Mouse (Mus musculus) hindbrain, embryonic 10.5 days (tissue): Measurements from ENCODE around the gene Rprml. TPM values are rescaled to one million over a fixed set of nuclear protein-coding genes. Genes with fewer than 3 reads are reported as not detected.
"Not testable (repeated sequence)": the region's sequence is repeated elsewhere in the genome, so short reads cannot be mapped to it uniquely, and the experiment has no call there.

Experiments used
- DNase-seq: peaks from one replicate; pipeline ENCODE4 v3.0.0-alpha.2; 2017; ENCODE audit warnings: low spot score
- H3K27ac ChIP-seq: fragments of 300-500 bp; sonication (generic); 2 replicates; pipeline ENCODE4 v1.5.1; 2016; ENCODE audit warnings: mild to moderate bottlenecking, moderate library complexity
- H3K27me3 ChIP-seq: fragments of 300-500 bp; sonication (generic); 2 replicates; pipeline ENCODE4 v1.6.1; 2016; ENCODE audit warnings: mild to moderate bottlenecking; ENCODE audit not compliant: poor library complexity, insufficient read depth, severe bottlenecking
- H3K36me3 ChIP-seq: fragments of 300-500 bp; sonication (generic); 2 replicates; pipeline ENCODE4 v1.6.1; 2016; ENCODE audit warnings: mild to moderate bottlenecking, moderate library complexity
- H3K4me1 ChIP-seq: fragments of 300-500 bp; sonication (generic); replicated peaks from 2 replicates; pipeline ENCODE4 v1.6.1; 2016; ENCODE audit warnings: mild to moderate bottlenecking
- H3K4me3 ChIP-seq: fragments of 300-500 bp; sonication (generic); 2 replicates; pipeline ENCODE4 v1.5.1; 2016; ENCODE audit warnings: mild to moderate bottlenecking, moderate library complexity
- H3K9me3 ChIP-seq: fragments of 300-500 bp; sonication (generic); 2 replicates; pipeline ENCODE4 v1.6.1; 2016; ENCODE audit warnings: mild to moderate bottlenecking, moderate library complexity
- WGBS: fragments of 180-500 bp; shearing (Covaris S2); methylation state at CpG from one replicate; pipeline ENCODE4 v1.1.7; 2016; 5-methylcytosine and 5-hydroxymethylcytosine counted together
- polyA plus RNA-seq: library from polyadenylated mRNA; unstranded; fragments of >200 nt; fragmentation: Nextera tagmentation; extraction: Ambion mirVana; gene quantifications from 2 replicates; pipeline ENCODE4 v1.2.1, GENCODE M21; 2016

Gene Rprml
- polyA plus RNA-seq, 1 experiment from 2014 or later, result not detected

DNA sequence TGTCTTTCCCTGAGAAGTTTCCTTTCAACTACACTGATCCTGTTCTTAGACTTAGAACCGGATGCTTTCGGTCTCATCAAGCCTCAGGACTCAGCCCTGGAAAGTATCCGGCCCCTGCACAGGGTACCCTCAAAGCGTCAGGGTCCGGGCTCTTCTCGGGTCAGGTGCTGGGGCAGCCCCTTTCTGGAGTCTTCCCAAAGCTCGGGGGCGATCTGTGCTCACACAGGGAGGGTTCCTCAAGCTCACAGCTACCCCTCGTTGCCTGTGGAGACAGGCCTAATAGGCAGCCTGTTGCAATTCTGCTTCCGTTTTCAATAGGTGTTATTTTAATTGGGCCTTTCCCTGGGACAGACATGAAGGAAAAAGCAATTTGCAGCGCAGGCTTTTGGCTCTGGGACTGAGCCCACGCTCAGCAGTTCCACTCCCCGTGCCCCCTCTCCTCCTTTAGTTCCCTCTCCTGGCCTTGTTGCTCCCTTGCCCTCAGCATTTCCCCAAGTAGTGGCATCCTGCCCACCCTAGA lies 17.6 kb downstream of the Rprml start:
- Histone ChIP-seq H3K27ac (no peak overlapping the region), H3K9me3 (no peaks in the 10 kb centered on the region), H3K4me3 (no peak overlapping the region), H3K36me3 (no peaks in the 10 kb centered on the region), H3K4me1 (peaks cover 23% of the 10 kb centered on the region), H3K27me3 (0 out of 2 replicates have a peak, but pooled peaks cover 23% of the 10 kb centered on the region)
- WGBS, result 65% methylated on average over 13 of the region's 13 CpGs
- no peak for DNase-seq

DNA sequence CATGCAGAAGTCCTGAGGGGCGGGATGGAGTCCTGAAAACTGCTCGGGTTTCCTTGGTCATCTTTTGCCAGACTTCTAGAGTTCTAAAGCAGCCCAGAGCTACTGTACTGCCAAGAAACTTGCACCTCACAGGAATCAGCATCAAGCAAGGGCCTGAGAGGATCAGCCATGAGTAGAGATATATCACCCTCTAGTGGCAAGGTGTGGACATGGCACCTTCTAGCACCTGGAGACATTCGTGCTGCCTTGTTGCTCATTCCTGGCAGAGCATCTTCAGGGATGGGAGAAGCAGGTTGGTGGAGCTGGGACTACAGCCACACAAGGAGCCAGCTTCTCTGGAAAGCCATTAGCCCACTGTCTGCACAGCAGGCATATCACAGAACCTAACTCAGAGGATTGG lies 26.2 kb downstream of the Rprml start:
- Histone ChIP-seq H3K4me3 (no peak overlapping the region), H3K4me1 (no peaks in the 10 kb centered on the region), H3K36me3 (peaks cover 64% of the 10 kb centered on the region), H3K27me3 (no peaks in the 10 kb centered on the region), H3K27ac (no peak overlapping the region), H3K9me3 (no peaks in the 10 kb centered on the region)
- WGBS, result 30% methylated on average over 3 of the region's 3 CpGs
- DNase-seq, result peak; percentile 53

DNA sequence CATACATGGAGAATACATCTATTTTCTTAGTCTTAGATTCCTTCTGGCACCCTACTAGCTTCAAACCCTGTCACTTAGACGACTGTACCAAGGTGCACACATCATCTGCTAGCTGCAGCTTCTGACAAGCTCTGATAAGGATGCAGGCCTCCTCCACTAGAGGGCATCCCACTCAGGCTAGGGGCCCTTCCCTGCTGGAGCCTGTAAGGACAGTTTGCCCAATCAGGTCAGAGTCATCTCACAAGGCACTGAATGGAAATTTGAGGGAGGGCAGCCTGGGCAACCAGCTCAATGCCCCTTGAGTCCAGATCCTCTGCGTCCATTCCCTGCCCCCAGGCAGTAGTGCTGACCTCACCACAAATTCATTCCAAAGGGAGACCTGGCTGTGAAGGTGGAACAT lies 27.7 kb downstream of the Rprml start:
- H3K9me3 ChIP-seq, H3K4me3 ChIP-seq, H3K27ac ChIP-seq, H3K4me1 ChIP-seq, H3K27me3 ChIP-seq: not testable (repeated sequence)
- peak; percentile 41 for DNase-seq
- H3K36me3 ChIP-seq, result peaks cover 78% of the 10 kb centered on the region
- WGBS, result 41% methylated on average over 2 of the region's 2 CpGs

DNA sequence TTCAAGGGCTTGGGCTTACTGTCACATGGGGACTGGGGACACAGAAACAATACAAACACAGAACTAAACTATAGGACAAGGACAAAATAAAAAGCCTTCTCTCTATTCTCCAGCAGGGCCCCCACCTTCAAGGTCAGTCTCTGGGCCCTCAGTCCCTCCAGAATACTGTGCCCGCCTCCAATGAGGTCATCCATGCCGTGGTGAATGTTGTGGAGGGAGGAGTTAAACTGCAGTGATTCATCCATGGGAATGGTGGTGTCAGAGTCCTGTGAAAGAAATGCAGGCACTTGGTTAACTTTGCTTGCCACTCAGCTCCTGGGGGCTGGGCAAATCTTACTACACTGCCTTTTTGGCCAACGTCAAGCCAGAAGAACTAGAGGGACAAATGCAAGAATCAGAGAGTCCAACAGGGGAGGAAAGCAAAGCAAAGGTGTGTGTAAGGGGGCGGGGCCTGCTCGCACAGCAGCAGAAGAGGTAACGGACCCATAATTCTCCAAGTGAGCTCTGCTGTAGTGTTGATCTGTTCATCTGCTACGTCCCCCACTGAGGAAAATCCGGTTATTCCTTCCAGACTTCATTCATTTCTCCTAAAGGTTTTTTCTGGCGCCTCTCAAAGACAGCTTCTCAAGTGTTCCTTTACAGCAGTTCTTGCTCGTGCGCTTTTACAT lies 34.4 kb downstream of the Rprml start:
- no peak for DNase-seq
- Histone ChIP-seq H3K36me3 (peaks cover 100% of the 10 kb centered on the region), H3K9me3 (no peaks in the 10 kb centered on the region), H3K4me3 (no peak overlapping the region), H3K4me1 (peaks cover 1% of the 10 kb centered on the region; the same call in 1 of the 2 replicates), H3K27ac (no peak overlapping the region), H3K27me3 (no peaks in the 10 kb centered on the region)
- 89% methylated on average over 11 of the region's 11 CpGs for WGBS

DNA sequence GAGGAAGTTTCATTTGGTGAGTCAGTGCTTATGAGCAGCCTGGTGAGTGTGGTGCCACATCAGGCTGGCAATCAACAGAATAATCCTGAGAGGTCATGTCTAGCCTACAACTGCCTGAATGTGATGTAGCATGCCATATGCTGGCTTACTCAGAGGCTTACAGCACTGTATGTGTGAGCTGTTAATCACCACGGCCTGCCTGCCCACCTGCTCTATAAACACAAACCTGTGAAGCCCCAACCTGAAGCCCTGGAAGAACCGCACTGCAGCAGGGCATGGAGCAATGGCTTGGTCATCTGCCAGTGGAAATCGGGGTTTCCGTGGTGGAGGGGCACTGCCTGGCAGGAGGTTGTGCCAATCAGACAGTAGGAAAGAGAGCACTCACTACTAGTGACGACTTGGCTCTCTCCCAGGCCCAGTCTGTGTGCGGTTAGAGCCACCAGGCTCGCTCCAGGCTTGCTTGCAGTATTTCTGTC lies 35.9 kb downstream of the Rprml start:
- H3K36me3 ChIP-seq, result peaks cover 88% of the 10 kb centered on the region
- peaks cover 10% of the 10 kb centered on the region; the same call in 1 of the 2 replicates for H3K4me1 ChIP-seq
- no peaks in the 10 kb centered on the region for H3K27me3 ChIP-seq
- H3K27ac ChIP-seq, result no peak overlapping the region
- no peak overlapping the region for H3K4me3 ChIP-seq
- DNase-seq, result no peak
- WGBS, result 92% methylated on average over 7 of the region's 7 CpGs
- no peaks in the 10 kb centered on the region for H3K9me3 ChIP-seq

DNA sequence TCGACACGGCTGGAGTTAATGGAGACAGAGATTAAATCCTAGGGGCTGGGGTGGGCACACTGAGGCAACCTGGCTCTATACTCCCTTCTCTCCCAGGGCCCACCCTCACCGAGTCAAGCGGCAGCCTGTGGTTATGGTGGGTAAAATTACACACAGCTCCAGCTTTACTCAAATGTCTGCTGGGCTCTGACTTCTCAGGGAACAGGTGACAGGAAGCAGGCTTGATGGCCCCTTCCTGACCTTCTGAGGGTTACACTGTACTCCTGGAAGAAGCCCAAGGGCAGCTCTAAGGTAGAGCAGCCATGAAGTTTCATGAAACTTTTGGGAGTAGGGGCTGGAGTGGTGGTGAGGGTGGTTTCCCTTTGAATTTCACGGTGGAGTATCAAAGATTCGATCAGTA lies 37.3 kb downstream of the Rprml start:
- no peaks in the 10 kb centered on the region for H3K9me3 ChIP-seq
- no peak for DNase-seq
- 87% methylated on average over 6 of the region's 6 CpGs for WGBS
- peaks cover 10% of the 10 kb centered on the region; the same call in 1 of the 2 replicates for H3K4me1 ChIP-seq
- no peak overlapping the region for H3K4me3 ChIP-seq
- no peak overlapping the region for H3K27ac ChIP-seq
- H3K36me3 ChIP-seq, result peaks cover 74% of the 10 kb centered on the region
- H3K27me3 ChIP-seq, result no peaks in the 10 kb centered on the region

DNA sequence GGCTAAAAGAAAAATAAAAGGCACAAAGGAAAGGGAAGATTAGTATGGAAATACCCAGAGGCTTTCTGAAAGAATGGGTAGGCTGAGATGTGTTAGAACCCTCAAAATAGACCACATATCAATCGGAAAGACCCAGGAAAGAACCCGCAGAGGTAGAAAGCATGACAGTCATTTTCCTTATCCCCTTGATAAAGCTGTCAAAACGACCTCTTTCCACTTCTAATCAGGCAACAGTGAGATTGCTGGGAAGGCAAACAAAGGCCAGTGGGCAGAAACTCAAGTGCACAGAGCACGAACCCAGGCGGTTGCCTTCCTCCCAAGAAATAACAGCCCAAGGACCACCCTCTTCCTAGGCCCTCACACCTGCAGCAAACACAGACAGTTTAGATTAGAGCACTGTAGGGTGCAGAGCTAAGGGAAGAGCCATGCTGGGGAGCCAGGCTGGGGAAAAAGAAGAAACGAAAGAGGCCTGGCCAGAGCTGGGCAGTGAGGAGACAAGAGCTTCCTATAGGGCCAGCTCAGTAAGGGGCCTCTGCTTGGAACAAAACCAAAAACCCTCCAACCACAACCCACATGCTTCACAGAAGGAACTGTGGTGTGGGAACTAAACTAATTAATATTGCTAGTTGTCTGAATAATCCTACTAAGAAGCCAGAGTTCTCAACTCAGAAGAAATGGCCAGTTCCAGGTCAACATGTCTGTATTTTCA lies 39.1 kb downstream of the Rprml start:
- H3K4me1 ChIP-seq, result peaks cover 10% of the 10 kb centered on the region; the same call in 1 of the 2 replicates
- peaks cover 57% of the 10 kb centered on the region for H3K36me3 ChIP-seq
- 67% methylated on average over 6 of the region's 6 CpGs for WGBS
- no peak overlapping the region for H3K27ac ChIP-seq
- DNase-seq, result no peak
- no peaks in the 10 kb centered on the region for H3K27me3 ChIP-seq
- no peaks in the 10 kb centered on the region for H3K9me3 ChIP-seq
- no peak overlapping the region for H3K4me3 ChIP-seq

DNA sequence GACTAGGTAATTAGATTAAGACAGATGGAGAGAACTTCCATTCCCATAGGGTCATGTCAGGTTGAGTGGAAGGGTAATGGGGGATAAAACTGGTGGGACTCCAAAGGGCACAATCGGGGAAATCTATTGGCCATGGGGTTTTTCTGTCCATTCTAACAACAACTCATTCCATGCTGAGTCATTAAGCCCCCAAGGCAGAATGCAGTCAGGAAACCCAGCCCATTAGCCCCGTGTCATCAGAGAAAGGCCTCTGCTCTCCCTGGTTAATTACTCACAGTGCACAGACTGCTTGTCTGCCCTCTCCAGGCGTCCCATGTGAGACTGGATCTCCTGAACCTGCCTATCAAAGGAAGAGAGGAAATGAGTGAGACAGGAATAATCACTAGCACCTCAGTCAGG lies 39.6 kb downstream of the Rprml start:
- 40% methylated on average over 3 of the region's 3 CpGs for WGBS
- no peak for DNase-seq
- H3K27me3 ChIP-seq, result no peaks in the 10 kb centered on the region

DNA sequence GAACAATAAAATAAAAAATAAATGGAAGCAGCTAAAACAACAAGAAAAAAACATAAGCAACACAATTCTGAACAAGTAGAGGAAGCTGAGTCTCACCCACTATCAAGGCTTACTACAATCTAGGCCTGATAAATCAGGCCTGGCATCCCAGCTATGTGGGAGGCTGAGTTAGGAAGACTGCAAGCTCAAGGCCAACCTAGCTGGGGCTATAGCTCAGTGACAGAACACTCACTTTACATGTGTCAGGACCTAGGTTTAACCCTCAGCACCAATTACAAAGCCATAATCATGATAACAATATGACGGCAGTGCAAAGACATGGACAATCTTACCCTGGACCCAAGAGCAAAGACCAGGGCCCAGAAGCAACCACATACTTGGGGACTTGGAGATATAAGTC lies 41.7 kb downstream of the Rprml start:
- WGBS, result 95% methylated on average over 1 of the region's 1 CpGs
- H3K4me1 ChIP-seq, result peaks cover 14% of the 10 kb centered on the region; the same call in 1 of the 2 replicates
- no peak overlapping the region for H3K4me3 ChIP-seq
- no peak overlapping the region for H3K27ac ChIP-seq
- peaks cover 34% of the 10 kb centered on the region for H3K36me3 ChIP-seq
- no peaks in the 10 kb centered on the region for H3K9me3 ChIP-seq
- DNase-seq, result no peak
- no peaks in the 10 kb centered on the region for H3K27me3 ChIP-seq

More for the DNA sequence above, 39.6 kb downstream of the Rprml start:
- peaks cover 10% of the 10 kb centered on the region; the same call in 1 of the 2 replicates for H3K4me1 ChIP-seq
- H3K4me3 ChIP-seq, result no peak overlapping the region
- H3K36me3 ChIP-seq, result peaks cover 52% of the 10 kb centered on the region
- no peaks in the 10 kb centered on the region for H3K9me3 ChIP-seq
- no peak overlapping the region for H3K27ac ChIP-seq

DNA sequence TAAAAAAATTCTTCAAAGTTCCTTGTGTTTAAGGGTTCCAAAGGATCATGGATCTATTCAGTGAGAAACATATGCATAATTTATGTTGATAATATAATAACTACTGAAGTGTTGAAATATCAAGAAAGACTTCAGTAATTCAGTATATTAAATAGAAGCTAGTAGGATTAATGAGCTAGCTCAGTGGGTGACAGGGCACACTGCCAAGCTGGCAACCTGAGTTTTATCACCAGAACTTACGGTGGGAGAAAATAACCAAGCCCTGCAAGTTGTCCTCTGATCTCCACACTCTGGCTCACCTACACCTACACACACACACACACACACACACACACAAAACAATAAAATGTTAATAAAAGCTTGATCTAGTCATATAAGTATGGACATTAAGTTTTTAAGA lies 43.9 kb downstream of the Rprml start:
- WGBS, result 97% methylated on average over 1 of the region's 1 CpGs
- DNase-seq, result no peak
- H3K4me3 ChIP-seq, result no peak overlapping the region
- no peak overlapping the region for H3K27ac ChIP-seq
- peaks cover 12% of the 10 kb centered on the region for H3K36me3 ChIP-seq
- no peaks in the 10 kb centered on the region for H3K27me3 ChIP-seq
- no peaks in the 10 kb centered on the region for H3K9me3 ChIP-seq
- peaks cover 22% of the 10 kb centered on the region; the same call in 1 of the 2 replicates for H3K4me1 ChIP-seq

DNA sequence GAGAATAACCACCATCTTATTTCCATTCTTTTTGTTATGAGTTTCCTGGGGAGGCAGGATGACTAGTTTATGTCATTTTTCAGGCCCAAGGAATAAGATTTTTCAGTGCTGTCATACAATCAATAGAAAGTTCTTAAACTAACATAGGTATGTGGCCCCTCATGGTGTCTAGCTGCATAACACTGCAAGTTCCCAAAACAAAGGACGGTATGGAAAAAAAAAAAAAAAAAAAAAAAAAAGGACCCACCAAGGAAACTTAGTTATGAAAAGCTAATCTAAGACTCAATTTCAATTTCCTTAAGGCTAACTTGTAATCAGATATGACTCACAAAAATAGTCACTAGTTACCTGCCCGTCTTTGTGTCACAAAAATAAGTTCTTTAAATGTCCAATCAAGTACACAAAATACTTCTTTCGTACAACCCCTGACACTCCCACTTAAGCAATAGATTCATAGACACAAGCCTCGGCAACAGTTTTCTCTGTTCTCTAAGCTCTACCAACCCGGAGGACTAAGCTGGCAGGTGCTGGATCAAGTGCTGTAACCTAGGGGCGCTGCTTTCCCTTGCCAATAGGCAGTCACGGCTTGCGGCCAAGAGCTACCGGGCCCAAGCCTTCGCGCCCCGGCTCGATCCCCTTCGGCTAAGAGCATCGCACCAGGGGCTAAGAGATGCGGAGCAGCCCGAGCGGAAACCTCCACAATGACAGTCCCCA lies 47.6 kb downstream of the Rprml start:
- DNase-seq, result no peak
- Histone ChIP-seq H3K9me3 (no peaks in the 10 kb centered on the region), H3K36me3 (peaks cover 3% of the 10 kb centered on the region; the same call in 1 of the 2 replicates), H3K27me3 (no peaks in the 10 kb centered on the region), H3K27ac (peak overlapping the region; percentile 99), H3K4me1 (peaks cover 18% of the 10 kb centered on the region), H3K4me3 (peak overlapping the region; percentile 64)
- WGBS, result 2% methylated on average over 18 of the region's 18 CpGs

DNA sequence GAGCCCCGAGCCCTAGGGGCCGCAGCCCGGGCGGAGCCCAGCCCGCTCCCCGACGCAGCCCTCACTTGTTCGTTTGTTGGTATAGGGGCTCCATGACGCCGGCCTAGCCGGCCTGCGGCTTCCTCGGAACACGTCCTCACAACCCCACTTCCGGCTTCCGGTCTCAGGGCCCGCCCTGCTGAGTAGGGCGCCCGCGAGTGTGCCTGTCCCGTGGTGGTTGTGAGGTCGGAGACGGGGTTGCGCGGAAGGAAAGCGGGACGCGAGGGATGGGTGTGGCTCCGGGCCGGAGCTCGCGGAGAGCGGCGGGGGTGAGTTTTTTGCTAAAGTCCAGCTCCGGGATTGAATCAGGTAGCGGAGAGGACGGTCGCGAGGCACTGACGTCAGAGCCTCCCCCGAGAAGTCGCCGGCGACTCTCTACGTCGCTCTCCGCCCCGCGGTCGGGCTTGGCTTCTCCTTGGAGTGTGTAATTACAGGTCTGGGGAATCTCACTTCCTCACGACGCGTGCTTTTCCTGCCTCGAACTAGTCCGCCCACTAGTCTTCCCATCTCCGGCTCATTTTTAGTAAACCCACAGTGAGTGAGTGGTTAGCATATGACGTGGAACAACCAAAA lies 48.3 kb downstream of the Rprml start, which contains the start of gene Gosr2:
Gene Gosr2, minus strand, starts transcription at position 334 of the 612 bp plus-strand sequence.
- WGBS, result under 1% methylated on average over 57 of the region's 57 CpGs
- Histone ChIP-seq H3K4me1 (peaks cover 18% of the 10 kb centered on the region), H3K27ac (peak within 1 kb of the TSS; percentile 99), H3K27me3 (no peaks in the 10 kb centered on the region), H3K36me3 (peaks cover 5% of the 10 kb centered on the region), H3K4me3 (peak within 1 kb of the TSS; percentile 64), H3K9me3 (no peaks in the 10 kb centered on the region)
- DNase-seq, result peak; percentile 95
